Mouse (Mus musculus): ENCODE data around the gene Msl1.

Gene Msl1

DNA sequence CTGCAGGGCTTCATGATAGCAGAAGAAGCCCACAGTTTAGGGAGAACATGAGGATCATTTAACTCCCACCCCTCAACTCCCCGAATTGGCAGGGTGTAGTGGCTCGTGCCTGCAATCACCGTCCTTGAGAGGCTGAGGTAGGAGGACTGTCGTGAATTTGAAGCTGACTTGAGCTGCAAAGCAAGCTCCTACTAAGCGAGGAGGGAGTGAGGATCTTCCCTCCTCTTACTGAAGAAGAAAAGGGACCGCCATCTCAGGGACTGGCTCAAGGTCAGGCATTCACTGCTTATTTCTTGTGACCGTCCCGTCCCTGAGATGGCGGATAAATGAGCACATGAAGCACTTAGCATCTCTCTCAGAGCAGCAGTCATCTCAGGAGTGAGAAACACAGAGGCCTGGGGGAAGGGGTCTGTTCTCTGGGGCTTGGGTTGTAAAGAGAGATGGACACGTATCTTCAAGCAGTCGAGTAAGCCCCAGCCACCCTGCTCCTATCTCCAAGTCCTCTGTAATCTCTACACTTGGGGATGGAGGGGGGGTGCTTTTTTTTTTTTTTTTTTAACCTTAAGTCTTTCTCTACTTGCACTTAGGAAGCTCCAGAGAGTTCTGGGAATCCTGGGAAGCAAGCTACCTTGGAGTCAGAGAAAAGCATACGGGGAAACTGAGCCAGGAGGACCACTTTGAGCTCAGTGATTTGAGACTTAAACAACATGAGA lies 19.1 kb upstream of the Msl1 start:
- ATAC-seq (ENCODE audit: insufficient number of reproducible peaks, low FRiP score, low TSS enrichment): no peak

DNA sequence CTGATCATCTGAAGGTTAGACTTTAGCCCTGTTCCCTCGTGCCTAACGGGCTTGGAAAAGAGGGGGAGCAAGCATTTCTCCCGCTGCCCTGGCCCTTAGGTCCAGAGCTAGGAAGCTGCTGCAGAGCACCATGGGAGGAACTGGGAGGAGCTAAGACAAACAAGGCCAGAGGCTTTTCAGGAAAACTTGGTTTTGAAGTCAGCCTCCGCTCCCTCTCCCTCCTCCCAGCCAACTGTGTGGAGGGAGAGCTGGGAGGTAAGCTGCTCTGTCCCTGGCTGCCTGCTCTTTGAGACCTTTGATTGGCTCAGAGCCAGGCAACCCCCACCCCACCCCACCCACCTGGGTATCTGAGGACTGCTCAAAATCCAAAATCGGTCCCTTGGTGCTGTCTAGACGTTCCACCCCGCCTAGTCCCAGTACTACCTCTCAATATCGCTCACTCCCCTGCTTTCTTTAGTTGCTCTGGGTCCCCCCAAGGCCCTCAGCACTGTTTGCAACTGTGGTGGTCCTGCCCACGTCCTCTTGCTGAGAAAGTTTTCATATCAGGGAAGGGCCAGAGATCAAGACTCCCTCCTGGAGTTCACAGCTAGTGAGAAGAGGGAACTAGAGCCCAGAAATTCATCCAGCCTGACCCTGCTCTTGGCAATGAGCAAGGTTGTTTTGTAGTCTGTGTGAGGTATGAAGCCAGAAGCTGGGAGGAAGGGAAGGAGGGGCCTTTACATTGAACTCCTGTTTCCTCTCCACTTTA lies 18.3 kb upstream of the Msl1 start:
- no peak for ATAC-seq (ENCODE audit: insufficient number of reproducible peaks, low FRiP score, low TSS enrichment)

- no peak for ATAC-seq (ENCODE audit: insufficient number of reproducible peaks, low FRiP score, low TSS enrichment)
Measured at GRCm38 (mm10) chr11:98777888-98778287, 17.4 kb upstream of the Msl1 start.

- ATAC-seq (ENCODE audit: insufficient number of reproducible peaks, low FRiP score, low TSS enrichment): no peak
Measured at GRCm38 (mm10) chr11:98781851-98782512, 13.3 kb upstream of the Msl1 start.

DNA sequence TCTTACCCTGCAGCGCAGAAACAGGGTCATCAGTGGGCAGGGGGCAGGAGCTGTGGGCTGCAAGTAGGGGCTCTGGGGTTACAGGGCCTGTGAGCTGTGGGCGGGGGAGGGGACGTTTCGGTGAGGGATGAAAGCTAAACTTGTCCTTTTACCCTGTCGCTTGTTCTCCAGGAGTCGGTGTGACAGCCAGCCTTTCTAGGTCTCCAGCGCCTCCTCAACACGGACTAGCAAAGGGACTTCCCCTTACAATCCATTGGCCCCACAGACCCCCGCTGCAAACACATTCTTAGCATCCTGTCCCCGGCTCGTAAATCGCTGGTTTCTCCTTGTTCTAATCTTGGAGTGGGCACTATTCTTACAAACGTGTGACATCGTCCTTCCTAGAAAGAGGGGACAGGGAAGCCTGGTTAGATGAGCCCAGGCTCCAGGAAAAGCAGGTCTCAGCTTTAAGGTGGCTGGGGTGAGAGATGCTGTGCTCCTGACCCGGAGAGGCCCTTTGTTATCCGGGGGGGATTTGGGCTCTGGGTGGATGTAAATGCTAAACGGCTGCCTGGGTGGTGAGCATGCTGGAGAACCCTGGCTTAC lies 12.6 kb upstream of the Msl1 start:
- no peak for ATAC-seq (ENCODE audit: insufficient number of reproducible peaks, low FRiP score, low TSS enrichment)

DNA sequence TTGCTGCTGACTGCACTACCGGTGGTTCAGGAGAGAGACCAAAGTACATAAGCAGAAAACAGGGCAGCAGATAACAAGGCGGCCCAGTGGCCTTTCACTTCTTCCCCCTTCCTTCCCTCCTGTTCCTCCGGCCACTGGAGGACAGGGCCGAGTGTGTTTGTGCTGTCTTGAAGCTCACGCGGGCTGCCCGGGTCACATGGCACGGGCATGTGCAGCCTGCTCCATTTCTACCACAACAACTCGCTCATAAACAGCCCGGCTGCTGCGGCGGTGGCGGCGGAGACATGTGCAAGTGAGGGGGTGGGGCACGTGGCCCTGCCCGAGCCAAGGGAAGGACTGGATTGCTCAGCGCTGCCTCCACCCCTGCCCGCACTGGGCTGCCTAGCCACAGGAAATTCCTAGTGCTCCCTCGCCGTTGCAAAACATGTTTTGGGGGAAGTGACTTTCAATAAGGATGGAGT lies 12.1 kb upstream of the Msl1 start:
- ATAC-seq (ENCODE audit: insufficient number of reproducible peaks, low FRiP score, low TSS enrichment): peak; percentile 68; the same call in 1 of the 2 replicates

DNA sequence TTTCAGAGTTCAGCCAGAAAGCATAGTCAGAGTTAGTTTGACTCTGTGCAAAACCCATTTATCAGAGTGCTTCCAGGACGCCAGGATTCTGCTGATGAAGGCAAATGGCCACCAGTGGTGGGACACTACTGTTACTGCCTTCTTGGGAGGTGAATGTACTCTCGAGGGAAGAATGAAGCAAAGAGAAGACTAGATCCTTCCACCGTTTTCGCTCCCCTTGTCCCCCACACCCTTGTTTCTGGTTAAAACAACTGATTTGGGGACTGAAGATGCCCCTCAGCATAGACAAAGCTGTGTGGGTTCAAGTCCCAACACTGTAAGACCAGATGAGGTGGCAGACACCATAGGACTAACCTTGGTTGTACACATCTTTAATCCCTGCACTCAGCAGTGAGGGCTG lies 11.2 kb upstream of the Msl1 start:
- ATAC-seq (ENCODE audit: insufficient number of reproducible peaks, low FRiP score, low TSS enrichment): no peak

GRCm38 (mm10) chr11:98785214-98785613 lies 10.1 kb upstream of the Msl1 start:
- ATAC-seq (ENCODE audit: insufficient number of reproducible peaks, low FRiP score, low TSS enrichment): no peak

DNA sequence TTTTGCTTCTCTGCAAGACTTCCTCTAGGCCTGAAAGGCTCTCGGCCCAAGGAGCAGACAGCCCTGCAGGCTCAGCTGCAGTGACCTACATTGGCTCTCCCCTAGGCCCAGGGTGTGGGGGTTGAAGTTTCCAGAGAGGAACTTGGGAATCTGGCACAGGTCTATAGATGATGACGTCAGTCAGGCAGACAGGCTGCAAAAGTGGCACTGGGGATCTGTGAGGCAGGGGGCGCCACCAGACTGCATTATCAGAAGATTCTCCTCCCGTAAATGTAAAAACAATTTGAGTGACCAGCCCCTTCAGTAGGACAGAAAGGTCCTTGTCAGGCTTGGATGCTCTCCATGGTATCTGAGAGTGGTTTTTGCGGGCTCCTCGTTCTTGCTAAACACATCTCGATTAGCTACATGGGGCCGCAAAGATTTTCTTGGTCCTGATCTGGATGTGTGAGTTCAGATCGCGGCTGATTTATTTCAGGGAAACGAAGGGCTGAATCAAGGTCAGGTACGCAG lies 9.5 kb upstream of the Msl1 start:
- no peak for ATAC-seq (ENCODE audit: insufficient number of reproducible peaks, low FRiP score, low TSS enrichment)

GRCm38 (mm10) chr11:98786359-98787214 lies 8.7 kb upstream of the Msl1 start:
- peak; percentile 36; the same call in 1 of the 2 replicates for ATAC-seq (ENCODE audit: insufficient number of reproducible peaks, low FRiP score, low TSS enrichment)

DNA sequence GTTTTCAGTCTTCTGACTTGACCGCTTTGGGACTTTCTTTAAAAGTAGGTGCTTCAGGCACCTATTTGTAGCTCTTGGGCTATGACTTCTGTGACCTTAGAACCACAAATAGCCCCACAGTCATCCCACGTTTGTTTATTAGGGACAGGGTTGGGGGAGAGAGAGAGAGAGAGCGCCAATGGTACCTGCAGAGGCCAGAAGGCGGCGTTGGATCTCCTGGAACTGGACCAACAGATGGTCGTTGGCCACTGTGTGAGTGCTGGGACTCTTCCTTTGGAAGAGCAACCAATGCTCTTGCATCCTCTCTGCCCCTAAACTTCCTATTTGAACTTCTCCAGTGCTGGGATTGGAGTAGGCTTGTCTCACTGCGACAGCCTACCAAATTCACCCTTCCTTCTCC lies 8.1 kb upstream of the Msl1 start:
- ATAC-seq (ENCODE audit: insufficient number of reproducible peaks, low FRiP score, low TSS enrichment): no peak

- no peak for ATAC-seq (ENCODE audit: insufficient number of reproducible peaks, low FRiP score, low TSS enrichment)
Measured at GRCm38 (mm10) chr11:98787691-98788090, 7.6 kb upstream of the Msl1 start.

DNA sequence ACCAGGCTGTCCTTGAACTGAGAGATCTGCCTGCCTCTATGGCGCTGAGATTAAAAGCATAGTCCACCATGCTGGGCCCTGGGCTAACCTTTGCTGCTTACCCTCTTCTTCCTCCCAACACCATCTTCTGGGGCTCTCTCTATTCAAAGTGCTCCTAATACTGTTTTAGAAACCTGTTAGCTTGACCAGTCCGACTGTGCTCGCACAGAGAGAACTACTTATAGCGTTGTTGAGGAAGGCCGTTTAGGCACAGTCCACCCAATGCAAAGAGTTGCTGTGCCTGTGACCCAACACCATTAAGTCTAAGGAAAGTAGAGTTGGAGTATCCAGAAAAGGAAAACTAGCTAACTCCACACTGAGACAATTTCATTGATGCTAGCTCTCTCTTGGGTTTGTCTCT lies 7.2 kb upstream of the Msl1 start:
- no peak for ATAC-seq (ENCODE audit: insufficient number of reproducible peaks, low FRiP score, low TSS enrichment)

- peak; percentile 86 for ATAC-seq (ENCODE audit: insufficient number of reproducible peaks, low FRiP score, low TSS enrichment)
Measured at GRCm38 (mm10) chr11:98788550-98789218, 6.6 kb upstream of the Msl1 start.

- no peak for ATAC-seq (ENCODE audit: insufficient number of reproducible peaks, low FRiP score, low TSS enrichment)
Measured at GRCm38 (mm10) chr11:98789219-98789807, 6.0 kb upstream of the Msl1 start.

DNA sequence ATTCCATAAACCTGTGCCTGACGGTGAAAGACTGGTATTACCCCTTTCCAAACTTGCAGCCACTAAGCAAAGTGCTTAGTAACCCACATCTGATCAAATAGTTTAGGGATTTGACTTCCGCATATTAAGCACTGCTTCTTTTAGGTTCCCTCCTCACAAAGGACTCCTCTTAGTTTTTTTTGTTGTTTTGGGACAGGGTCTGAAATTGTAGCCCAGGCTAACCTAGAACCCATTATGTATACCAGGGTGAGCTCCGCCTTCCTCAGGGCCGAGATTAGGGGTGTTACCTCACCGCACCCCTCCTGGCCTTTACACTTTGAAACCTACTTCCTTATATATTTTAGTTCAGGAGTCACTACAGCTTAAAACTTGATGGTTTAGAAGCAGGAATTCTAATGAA lies 5.5 kb upstream of the Msl1 start:
- no peak for ATAC-seq (ENCODE audit: insufficient number of reproducible peaks, low FRiP score, low TSS enrichment)

- no peak for ATAC-seq (ENCODE audit: insufficient number of reproducible peaks, low FRiP score, low TSS enrichment)
Measured at GRCm38 (mm10) chr11:98790631-98791205, 4.6 kb upstream of the Msl1 start.

DNA sequence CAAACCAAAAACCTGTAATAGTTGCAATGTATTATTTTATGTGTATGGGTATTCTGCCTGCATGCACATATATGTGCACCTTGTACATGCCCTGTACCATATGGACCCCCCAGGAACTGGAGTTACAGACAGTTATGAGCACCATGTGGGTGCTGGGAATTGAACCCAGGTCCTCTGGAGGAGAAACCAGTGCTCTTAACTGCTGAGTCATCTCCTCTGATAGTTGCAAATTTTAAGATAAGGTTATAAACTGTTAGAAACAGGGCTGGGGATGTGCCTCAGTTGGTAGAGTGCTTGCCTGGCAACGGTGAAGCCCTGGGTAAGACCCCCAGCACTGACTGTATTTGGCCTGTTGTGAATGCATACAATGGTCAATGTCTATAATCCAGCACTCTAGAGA lies 3.9 kb upstream of the Msl1 start:
- no peak for ATAC-seq (ENCODE audit: insufficient number of reproducible peaks, low FRiP score, low TSS enrichment)

- ATAC-seq (ENCODE audit: insufficient number of reproducible peaks, low FRiP score, low TSS enrichment): no peak
Measured at GRCm38 (mm10) chr11:98792081-98792480, 3.2 kb upstream of the Msl1 start.

Measured in cerebellum, adult (tissue).